Comparison of ENCODE assay signal across 8 mouse cellular contexts in the genomic region with DNA sequence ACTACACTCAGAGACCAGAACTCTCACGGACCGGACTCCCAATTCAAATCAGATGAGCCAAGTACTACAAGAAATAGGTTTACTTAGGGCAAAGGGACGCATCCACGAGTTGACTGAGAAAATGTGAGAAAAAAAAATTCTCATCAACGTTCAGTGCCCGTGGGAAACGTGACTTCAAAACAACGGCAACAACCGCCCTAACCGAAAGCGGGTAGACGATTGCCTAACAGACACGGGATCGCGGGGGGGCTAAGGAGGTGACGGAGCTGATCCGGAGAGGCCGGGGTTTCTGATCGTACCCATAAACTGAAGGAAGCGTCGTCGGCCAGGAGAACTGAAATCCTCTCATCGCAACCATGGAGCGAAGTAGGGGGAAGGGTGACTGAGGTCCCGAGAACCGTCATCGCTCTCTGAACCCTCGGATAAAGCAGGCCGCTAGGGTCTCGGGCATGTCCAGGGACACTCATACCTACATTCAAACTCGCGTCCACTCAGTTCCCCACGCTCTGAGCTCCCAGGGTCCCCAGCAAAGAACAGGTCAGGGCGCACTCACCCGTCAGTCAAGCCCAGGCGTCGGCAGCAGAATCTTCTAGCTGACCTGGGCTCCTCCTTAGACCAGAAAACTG. TPM values are rescaled to one million over a fixed set of nuclear protein-coding genes. Genes with fewer than 3 reads are reported as not detected.
DNase-seq lines count a peak whose midpoint lies in the region; ATAC-seq and TF ChIP-seq lines count a peak whose summit lies in the region.

Gene Eaf1 (plus strand): TSS at position 51 of the 626 bp plus-strand sequence.

- no peak for DNase-seq in cerebellum, adult 2 months
- no peak for DNase-seq in cerebellum, postnatal 4 days (ENCODE audit: low spot score in 2 of 2)
- DNase-seq in CD8-positive naive resting alpha-beta T cell, adult 2 months (ENCODE audit: low read depth in 2 of 2, low spot score in 2 of 2) = peak; percentile 41 to 42
- no peak for DNase-seq in layer of hippocampus, postnatal 14 days (ENCODE audit: low spot score in 2 of 2)
- DNase-seq in lung, postnatal 25 days (ENCODE audit: low spot score) = peak; percentile 31
- peak; percentile 59 for DNase-seq in testis, postnatal 10 days (ENCODE audit: low spot score)

- H3K36me3 ChIP-seq in heart, embryonic 15.5 days = peaks cover 32% of the 10 kb centered on the region

- H3K4me3 ChIP-seq in cerebellum, adult 2 months (replicated peaks; ENCODE audit: insufficient read depth, low read depth, low read length) = peak within 1 kb of the TSS; percentile 92
- peak within 1 kb of the TSS; percentile 88 for H3K4me3 ChIP-seq in cortical plate, adult 2 months (ENCODE audit: insufficient read depth, low read length)
- H3K4me3 ChIP-seq in heart, embryonic 15.5 days = peak within 1 kb of the TSS; percentile 89

- WGBS in cerebellum, adult 2 months = 2% methylated on average over 37 of the region's 37 CpGs
- under 1% methylated on average over 37 of the region's 37 CpGs for WGBS in heart, embryonic 15.5 days

- no peak for TF ChIP-seq CTCF in cerebellum, adult 2 months (IDR thresholded peaks at IDR 0.05; ENCODE audit: borderline replicate concordance, insufficient read depth, low read depth, low read length)
- no peak for TF ChIP-seq CTCF in cortical plate, adult 2 months (IDR thresholded peaks at IDR 0.05; ENCODE audit: extremely low read depth, insufficient read depth, low read length)

- no peaks in the 10 kb centered on the region for H3K27me3 ChIP-seq in cerebellum, adult 2 months (ENCODE audit: control insufficient read depth, insufficient read depth, low read length)
- H3K27me3 ChIP-seq in heart, embryonic 15.5 days = no peaks in the 10 kb centered on the region

- peak within 1 kb of the TSS; percentile 45; the same call in 1 of the 2 replicates for H3K27ac ChIP-seq in cerebellum, adult 2 months (ENCODE audit: insufficient read depth, low read length)
- no peak within 1 kb of the TSS for H3K27ac ChIP-seq in cortical plate, adult 2 months (ENCODE audit: insufficient read depth, low read length)
- peak within 1 kb of the TSS; percentile 91 for H3K27ac ChIP-seq in heart, embryonic 15.5 days

- no peaks in the 10 kb centered on the region for H3K9me3 ChIP-seq in heart, embryonic 15.5 days (replicated peaks)

- peak; percentile 50 for ATAC-seq in heart, embryonic 15.5 days (replicated peaks; ENCODE audit: insufficient number of reproducible peaks, insufficient read depth, low FRiP score, low read depth)

- peak within 1 kb of the TSS; percentile 96 for H3K9ac ChIP-seq in heart, embryonic 15.5 days

- peak within 1 kb of the TSS; percentile 75 for H3K4me2 ChIP-seq in heart, embryonic 15.5 days

- H3K4me1 ChIP-seq in cerebellum, adult 2 months (ENCODE audit: control insufficient read depth, insufficient read depth, low read length) = peaks cover 5% of the 10 kb centered on the region; the same call in 1 of the 2 replicates
- peaks cover 6% of the 10 kb centered on the region for H3K4me1 ChIP-seq in cortical plate, adult 2 months (ENCODE audit: control insufficient read depth, insufficient read depth, low read length)
- H3K4me1 ChIP-seq in heart, embryonic 15.5 days (replicated peaks) = peaks cover 41% of the 10 kb centered on the region

- no peak for TF ChIP-seq POLR2A in cerebellum, adult 2 months (IDR thresholded peaks at IDR 0.05; ENCODE audit: borderline replicate concordance, insufficient read depth, low read length)
- no peak for TF ChIP-seq POLR2A in cortical plate, adult 2 months (IDR thresholded peaks at IDR 0.05; ENCODE audit: extremely low read depth, insufficient read depth, low read length)

RNA-seq across cellular contexts. Expression of gene Eaf1, which starts in this region (rescaled TPM):
- polyA plus RNA-seq in cerebellum, adult 2 months (2012; rRNA removed) = 25.0 and 26.5 TPM in 2 replicates
- 11.5 and 13.5 TPM in 2 replicates for polyA plus RNA-seq in cortical plate, adult 2 months (2012; rRNA removed)
- polyA plus RNA-seq in heart, embryonic 15.5 days (2015; fragmentation: Nextera tagmentation; extraction: Ambion mirVana) = 10.1 and 13.6 TPM in 2 replicates
- total RNA-seq in layer of hippocampus, postnatal 14 days (2021) = 10 to 100 TPM; 12.6 to 13.0 TPM

Comparison
In these comparisons a context has a peak if more than half of its experiments do, and no peak if none do; other contexts are left out.
1. DNase-seq: peak in CD8-positive naive resting alpha-beta T cell, adult 2 months (2 of 2), lung, postnatal 25 days (single experiment) and testis, postnatal 10 days (single experiment); none in cerebellum, adult 2 months (0 of 2), cerebellum, postnatal 4 days (0 of 2) and layer of hippocampus, postnatal 14 days (0 of 2).
2. Peak in every context shown above with its lines, with median percentiles within 50 percentile points of each other: H3K4me3 ChIP-seq.